In the genomic region with DNA sequence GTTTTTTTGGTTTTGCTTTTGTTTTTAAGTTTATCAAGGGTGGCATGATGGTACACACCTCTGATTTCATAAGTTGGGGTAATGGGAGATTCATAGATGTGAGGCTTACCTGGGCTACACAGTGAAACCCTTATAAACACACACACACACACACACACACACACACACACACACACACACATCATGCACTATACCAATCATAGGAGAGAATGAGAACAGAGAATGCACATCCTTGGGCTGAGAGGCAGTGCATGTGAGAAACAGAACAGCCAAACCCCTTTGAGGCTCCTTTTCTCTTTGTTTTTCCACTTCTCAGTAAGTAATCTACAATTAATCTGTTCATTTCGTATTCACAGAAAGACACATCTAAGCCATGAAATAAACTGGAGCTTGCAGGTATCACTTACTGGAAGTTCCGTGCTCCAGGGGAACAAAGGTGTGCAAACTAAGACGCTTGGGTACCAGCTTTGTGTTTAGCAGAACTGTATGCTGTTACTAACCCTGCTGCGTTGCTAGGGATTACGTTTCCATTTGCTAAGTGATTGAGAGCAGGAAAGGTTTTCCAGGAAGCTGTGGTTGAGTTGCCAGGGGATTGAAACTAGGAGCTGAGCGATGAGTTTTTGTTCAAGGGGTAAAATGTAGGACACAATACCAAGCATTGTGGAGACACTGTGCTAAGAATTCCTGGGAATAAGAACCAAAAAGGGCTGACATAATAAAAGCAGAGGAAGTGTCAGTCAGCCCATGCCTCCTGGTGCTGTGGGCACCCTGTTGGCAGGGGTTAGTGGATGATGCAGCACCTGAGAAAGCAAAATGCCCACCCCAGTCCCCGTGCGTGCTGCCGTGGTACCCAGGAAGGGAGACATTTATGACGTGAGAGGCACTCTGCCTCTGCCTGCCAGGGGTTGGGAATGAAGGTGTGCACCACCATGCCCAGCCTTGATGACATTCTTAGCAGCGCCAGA, we compare ENCODE assay signal across 14 mouse cellular contexts. TPM values are rescaled to one million over a fixed set of nuclear protein-coding genes. Genes with fewer than 3 reads are reported as not detected.
DNase-seq lines count a peak whose midpoint lies in the region; ATAC-seq and TF ChIP-seq lines count a peak whose summit lies in the region.
"Had no signal": no experiment of that assay in that cellular context is flagged by ENCODE, and none has a peak within 500 bp of the region (broad histone marks: within the 10 kb centered on the region; RNA-seq: fewer than 3 reads in every experiment).

No protein-coding gene starts in this region.

- peak; percentile 53; the same call in 1 of the 2 replicates for ATAC-seq in hindbrain, embryonic 14.5 days (ENCODE audit: low FRiP score)
- no peak for ATAC-seq in hindbrain, embryonic 11.5 days (ENCODE audit: low FRiP score)
- ATAC-seq in hindbrain, postnatal 0 days, result peak; percentile 70
- 0 out of 2 replicates have a peak, but pooled peaks have one; percentile 58 for ATAC-seq in stomach, embryonic 15.5 days (ENCODE audit: insufficient read depth, low FRiP score, low read depth)

- H3K9me3 ChIP-seq in hindbrain, embryonic 14.5 days (ENCODE audit: control insufficient read depth, low read length), result no peaks in the 10 kb centered on the region
- H3K9me3 ChIP-seq in hindbrain, embryonic 11.5 days (ENCODE audit: control insufficient read depth, low read length), result no peaks in the 10 kb centered on the region
- H3K9me3 ChIP-seq in hindbrain, postnatal 0 days (ENCODE audit: low read length), result no peaks in the 10 kb centered on the region
- H3K9me3 ChIP-seq in stomach, embryonic 15.5 days, result no peaks in the 10 kb centered on the region
- H3K9me3 ChIP-seq: embryonic facial prominence, embryonic 12.5 days; heart, embryonic 12.5 days had no signal

- no peak overlapping the region for H3K4me2 ChIP-seq in hindbrain, embryonic 14.5 days (replicated peaks)
- H3K4me2 ChIP-seq in hindbrain, embryonic 11.5 days (replicated peaks; ENCODE audit: low read depth, low read length), result no peak overlapping the region
- no peak overlapping the region for H3K4me2 ChIP-seq in hindbrain, postnatal 0 days (ENCODE audit: low read depth, low read length)
- H3K4me2 ChIP-seq in stomach, embryonic 15.5 days, result no peak overlapping the region
- H3K4me2 ChIP-seq: embryonic facial prominence, embryonic 12.5 days; heart, embryonic 12.5 days had no signal

- no peak overlapping the region for H3K9ac ChIP-seq in hindbrain, embryonic 14.5 days
- H3K9ac ChIP-seq in hindbrain, embryonic 11.5 days (ENCODE audit: low read depth, low read length), result no peak overlapping the region
- H3K9ac ChIP-seq in hindbrain, postnatal 0 days (replicated peaks; ENCODE audit: low read length), result no peak overlapping the region
- H3K9ac ChIP-seq in stomach, embryonic 15.5 days, result no peak overlapping the region
- H3K9ac ChIP-seq: embryonic facial prominence, embryonic 12.5 days; heart, embryonic 12.5 days had no signal

- DNase-seq in hindbrain, embryonic 14.5 days (ENCODE audit: low spot score), result peak; percentile 43
- DNase-seq in hindbrain, embryonic 11.5 days (ENCODE audit: low spot score), result no peak
- peak; percentile 3 for DNase-seq in retina, postnatal 1 day
- no peak for DNase-seq in retina, embryonic 14.5 days (ENCODE audit: low spot score)
- DNase-seq in hindbrain, postnatal 0 days (ENCODE audit: low spot score), result peak; percentile 28
- DNase-seq in adrenal gland, adult 8-10 months, result no peak
- DNase-seq in layer of hippocampus, postnatal 25 days (ENCODE audit: extremely low spot score in 1 of 2, low spot score in 1 of 2), result no peak
- DNase-seq: cerebellum, adult 8-10 months; gastrocnemius, postnatal 25 days; thymus, postnatal 4 days had no signal

- no peaks in the 10 kb centered on the region for H3K36me3 ChIP-seq in hindbrain, embryonic 14.5 days (replicated peaks; ENCODE audit: control insufficient read depth, insufficient read depth)
- no peaks in the 10 kb centered on the region for H3K36me3 ChIP-seq in hindbrain, embryonic 11.5 days (ENCODE audit: control insufficient read depth, insufficient read depth, low read length)
- H3K36me3 ChIP-seq in hindbrain, postnatal 0 days (ENCODE audit: insufficient read depth, low read length), result no peaks in the 10 kb centered on the region
- H3K36me3 ChIP-seq in stomach, embryonic 15.5 days, result no peaks in the 10 kb centered on the region
- H3K36me3 ChIP-seq: embryonic facial prominence, embryonic 12.5 days; heart, embryonic 12.5 days had no signal

- H3K27me3 ChIP-seq in hindbrain, embryonic 14.5 days (ENCODE audit: control insufficient read depth, insufficient read depth, low read length), result no peaks in the 10 kb centered on the region
- H3K27me3 ChIP-seq in hindbrain, embryonic 11.5 days (ENCODE audit: control insufficient read depth, insufficient read depth, low read length), result no peaks in the 10 kb centered on the region
- H3K27me3 ChIP-seq in hindbrain, postnatal 0 days (ENCODE audit: insufficient read depth, low read length), result no peaks in the 10 kb centered on the region
- H3K27me3 ChIP-seq in stomach, embryonic 15.5 days (replicated peaks), result no peaks in the 10 kb centered on the region
- H3K27me3 ChIP-seq: embryonic facial prominence, embryonic 12.5 days; heart, embryonic 12.5 days had no signal

- H3K4me3 ChIP-seq in hindbrain, embryonic 14.5 days (replicated peaks; ENCODE audit: low read length), result no peak overlapping the region
- H3K4me3 ChIP-seq in hindbrain, embryonic 11.5 days (ENCODE audit: low read depth, low read length), result no peak overlapping the region
- no peak overlapping the region for H3K4me3 ChIP-seq in hindbrain, postnatal 0 days (ENCODE audit: low read length)
- no peak overlapping the region for H3K4me3 ChIP-seq in stomach, embryonic 15.5 days (replicated peaks)
- H3K4me3 ChIP-seq: embryonic facial prominence, embryonic 12.5 days; heart, embryonic 12.5 days had no signal

- TF ChIP-seq CTCF in hindbrain, postnatal 0 days (IDR thresholded peaks at IDR 0.05; ENCODE audit: low read depth), result no peak

- H3K4me1 ChIP-seq in hindbrain, embryonic 14.5 days (replicated peaks; ENCODE audit: control insufficient read depth, insufficient read depth, low read length), result no peaks in the 10 kb centered on the region
- no peaks in the 10 kb centered on the region for H3K4me1 ChIP-seq in hindbrain, embryonic 11.5 days (replicated peaks; ENCODE audit: control insufficient read depth, insufficient read depth, low read length)
- no peaks in the 10 kb centered on the region for H3K4me1 ChIP-seq in hindbrain, postnatal 0 days (ENCODE audit: insufficient read depth, low read length)
- H3K4me1 ChIP-seq in stomach, embryonic 15.5 days, result no peaks in the 10 kb centered on the region
- H3K4me1 ChIP-seq: heart, embryonic 12.5 days had no signal

- no peak overlapping the region for H3K27ac ChIP-seq in hindbrain, embryonic 14.5 days
- no peak overlapping the region for H3K27ac ChIP-seq in hindbrain, embryonic 11.5 days (ENCODE audit: low read depth, low read length)
- H3K27ac ChIP-seq in hindbrain, postnatal 0 days, result peak overlapping the region; percentile 22; the same call in 1 of the 2 replicates
- H3K27ac ChIP-seq in stomach, embryonic 15.5 days, result no peak overlapping the region
- H3K27ac ChIP-seq: embryonic facial prominence, embryonic 12.5 days had no signal

- WGBS in hindbrain, embryonic 14.5 days, result 58% methylated on average over 11 of the region's 11 CpGs
- WGBS in hindbrain, embryonic 11.5 days, result 66% methylated on average over 11 of the region's 11 CpGs
- WGBS in hindbrain, postnatal 0 days, result 52% methylated on average over 11 of the region's 11 CpGs
- 66% methylated on average over 11 of the region's 11 CpGs for WGBS in stomach, embryonic 15.5 days

RNA-seq across cellular contexts. Expression of gene Car8, which starts 53.0 kb away (rescaled TPM):
- 5.8 and 11.5 TPM in 2 replicates for polyA plus RNA-seq in hindbrain, embryonic 14.5 days (2014; fragmentation: Nextera tagmentation; extraction: Ambion mirVana)
- polyA plus RNA-seq in hindbrain, embryonic 11.5 days (2014; fragmentation: Nextera tagmentation; extraction: Ambion mirVana), result 1.7 and 1.9 TPM in 2 replicates
- 65.4 and 71.3 TPM in 2 replicates for total RNA-seq in hindbrain, postnatal 0 days (2014; rRNA removed)
- polyA plus RNA-seq in hindbrain, postnatal 0 days (2015; fragmentation: Nextera tagmentation; extraction: Ambion mirVana), result 82.4 and 93.7 TPM in 2 replicates
- polyA plus RNA-seq in stomach, embryonic 15.5 days (2015; fragmentation: Nextera tagmentation; extraction: Ambion mirVana), result 15.5 and 15.8 TPM in 2 replicates
- 10 to 100 TPM in 2 of 4 experiments, 1 to 10 TPM in 2; 6.5 to 16.6 (median 9.9) TPM for total RNA-seq in adrenal gland, adult 8-10 months (2022)
- total RNA-seq in layer of hippocampus, postnatal 25 days (2021), result 1 to 10 TPM; 3.5 to 3.9 TPM
- total RNA-seq: hematopoietic stem cell, adult 5-6 weeks had no signal

Comparison
In these comparisons a context has a peak if more than half of its experiments do, and no peak if none do; other contexts are left out.
1. DNase-seq: peak in hindbrain, embryonic 14.5 days (single experiment), retina, postnatal 1 day (single experiment) and hindbrain, postnatal 0 days (single experiment); none in hindbrain, embryonic 11.5 days (single experiment), retina, embryonic 14.5 days (single experiment), adrenal gland, adult 8-10 months (single experiment) and layer of hippocampus, postnatal 25 days (0 of 2).